Mouse (Mus musculus) kidney, postnatal 14 days (tissue): ENCODE data around the gene Tceal7.
"Not testable (repeated sequence)": the region's sequence is repeated elsewhere in the genome, so short reads cannot be mapped to it uniquely, and the experiment has no call there.

Source experiments
- DNase-seq: peaks from one replicate; pipeline ENCODE4 v3.0.0; 2022; ENCODE audit warnings: mixed read lengths

The Tceal7 gene

GRCm38 (mm10) chrX:136214729-136215677 lies at the start of gene Tceal7, which contains the start of gene Bex1:
Gene Tceal7, plus strand, starts transcription at chrX:136214779.
Gene Bex1, minus strand, starts transcription at chrX:136215513.
- not testable (repeated sequence) for DNase-seq

- DNase-seq: no peak
Measured at GRCm38 (mm10) chrX:136170625-136171024, 44.0 kb upstream of the Tceal7 start.

GRCm38 (mm10) chrX:136171189-136172117 lies 43.1 kb upstream of the Tceal7 start:
- DNase-seq: peak; percentile 70

- DNase-seq: peak; percentile 88
Measured at GRCm38 (mm10) chrX:136172118-136172551, 42.4 kb upstream of the Tceal7 start, which contains the start of gene Tceal8. Gene Tceal8, minus strand, starts transcription at chrX:136172342.

GRCm38 (mm10) chrX:136172786-136173185 lies 41.8 kb upstream of the Tceal7 start:
- peak; percentile 2 for DNase-seq

GRCm38 (mm10) chrX:136180897-136181553 lies 33.6 kb upstream of the Tceal7 start:
- DNase-seq: no peak

- DNase-seq: peak; percentile 1
Measured at GRCm38 (mm10) chrX:136183107-136183506, 31.5 kb upstream of the Tceal7 start.

GRCm38 (mm10) chrX:136195193-136195944 lies 19.2 kb upstream of the Tceal7 start:
- DNase-seq: no peak

- DNase-seq: peak; percentile 7
Measured at GRCm38 (mm10) chrX:136196873-136197272, 17.7 kb upstream of the Tceal7 start.

- DNase-seq: no peak
Measured at GRCm38 (mm10) chrX:136203257-136203656, 11.3 kb upstream of the Tceal7 start.

GRCm38 (mm10) chrX:136203664-136204066 lies 10.9 kb upstream of the Tceal7 start, which contains the start of gene Tceal5:
Gene Tceal5, minus strand, starts transcription at chrX:136203876.
- DNase-seq: peak; percentile 2

- DNase-seq: no peak
Measured at GRCm38 (mm10) chrX:136204406-136204805, 10.2 kb upstream of the Tceal7 start.

GRCm38 (mm10) chrX:136213396-136213795 lies 1.2 kb upstream of the Tceal7 start:
- no peak for DNase-seq

- DNase-seq: no peak
Measured at GRCm38 (mm10) chrX:136216303-136216702, 1.7 kb downstream of the Tceal7 start.

GRCm38 (mm10) chrX:136223714-136224113 lies 9.1 kb downstream of the Tceal7 start:
- no peak for DNase-seq

GRCm38 (mm10) chrX:136227768-136228167 lies 13.2 kb downstream of the Tceal7 start:
- DNase-seq: peak; percentile 39

- peak; percentile 47 for DNase-seq
Measured at GRCm38 (mm10) chrX:136238118-136238517, 23.5 kb downstream of the Tceal7 start.

- DNase-seq: no peak
Measured at GRCm38 (mm10) chrX:136243181-136243580, 28.6 kb downstream of the Tceal7 start.

- DNase-seq: peak; percentile 85
Measured at GRCm38 (mm10) chrX:136244574-136245229, 30.1 kb downstream of the Tceal7 start, which contains the start of gene Tceal9. Gene Tceal9, plus strand, starts transcription at chrX:136245079.

GRCm38 (mm10) chrX:136245521-136246071 lies 31.0 kb downstream of the Tceal7 start:
- DNase-seq: peak; percentile 40

GRCm38 (mm10) chrX:136248811-136249210 lies 34.2 kb downstream of the Tceal7 start:
- DNase-seq: no peak
